Mouse (Mus musculus): ENCODE data around the gene Shroom1.

The Shroom1 gene

GRCm38 (mm10) chr11:53516775-53517627, 60.0 kb downstream of the Shroom1 start:
- no peak for DNase-seq
